Mouse (Mus musculus): ENCODE data around the gene Enkur. TPM values are rescaled to one million over a fixed set of nuclear protein-coding genes. Genes with fewer than 3 reads are reported as not detected.
"Not testable (repeated sequence)": the region's sequence is repeated elsewhere in the genome, so short reads cannot be mapped to it uniquely, and the experiment has no call there.

Gene Enkur
- polyA plus RNA-seq (2012; ENCODE audit: insufficient read depth, insufficient read length, missing spikeins), result not detected in 2 replicates

DNA sequence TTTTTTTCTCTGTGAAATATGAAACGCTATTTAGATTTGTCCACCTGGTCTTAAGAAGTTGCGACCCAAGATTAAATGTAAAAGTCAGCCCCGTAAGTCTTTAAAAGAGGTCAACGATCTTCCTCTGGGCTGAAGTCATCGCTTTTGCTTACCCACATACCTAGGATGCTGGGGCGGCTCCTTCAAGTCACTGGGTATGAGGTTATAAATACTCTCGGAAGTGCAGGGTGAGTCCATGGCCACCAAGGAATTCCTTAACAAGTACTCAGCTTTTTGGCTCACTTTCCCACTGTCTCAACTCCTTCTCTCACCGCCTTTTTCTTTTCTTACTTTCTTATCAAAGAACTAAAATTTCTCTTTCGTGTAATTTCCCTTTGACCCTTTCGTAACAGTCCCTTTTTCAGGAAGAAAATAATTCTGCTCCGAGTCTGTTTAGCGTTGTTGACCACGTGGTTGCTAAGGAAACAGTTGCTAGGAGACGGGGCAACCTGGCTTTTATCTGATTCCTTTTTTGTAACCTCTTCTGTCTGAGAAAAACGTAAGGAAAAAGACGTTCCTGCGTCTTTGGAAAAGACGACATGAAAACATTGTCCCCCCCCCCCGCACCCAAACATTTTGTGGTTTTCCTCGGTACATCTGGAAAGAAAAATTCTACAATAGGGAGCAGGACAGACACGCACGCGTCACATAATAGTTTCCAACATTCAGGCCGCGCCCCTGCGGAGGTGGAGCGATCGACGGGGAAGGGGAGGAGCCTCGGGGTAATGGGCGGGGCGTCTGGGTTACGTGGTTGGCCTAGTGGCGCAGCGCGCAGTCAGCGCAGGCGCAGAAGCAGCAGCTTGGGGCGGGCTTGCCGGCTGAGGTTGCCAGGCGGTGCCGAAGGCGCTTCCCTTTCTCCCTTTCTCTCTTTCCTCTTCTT, at the start of gene Enkur, which contains the start of gene Thnsl1:
TSS of gene Enkur (minus strand) at position 454 of the 919 bp plus-strand sequence.
TSS of gene Thnsl1 (plus strand) at position 813 of the 919 bp plus-strand sequence.
- no peaks in the 10 kb centered on the region for H3K4me1 ChIP-seq (ENCODE audit: control insufficient read depth, insufficient read depth, insufficient read length, low read length)
- H3K27ac ChIP-seq (replicated peaks; ENCODE audit: low read depth, low read length), result peak within 1 kb of the TSS; percentile 48; the same call in 1 of the 2 replicates
- H3K4me3 ChIP-seq (ENCODE audit: insufficient read depth, low read depth, low read length), result peak within 1 kb of the TSS; percentile 96

- Histone ChIP-seq H3K27ac (replicated peaks; ENCODE audit: low read depth, low read length) (no peak overlapping the region), H3K4me1 (ENCODE audit: control insufficient read depth, insufficient read depth, insufficient read length, low read length) (no peaks in the 10 kb centered on the region), H3K4me3 (ENCODE audit: insufficient read depth, low read depth, low read length) (no peak overlapping the region)
These were observed 49.1 kb upstream of the Enkur start for GRCm38 (mm10) chr2:21254308-21254707.

DNA sequence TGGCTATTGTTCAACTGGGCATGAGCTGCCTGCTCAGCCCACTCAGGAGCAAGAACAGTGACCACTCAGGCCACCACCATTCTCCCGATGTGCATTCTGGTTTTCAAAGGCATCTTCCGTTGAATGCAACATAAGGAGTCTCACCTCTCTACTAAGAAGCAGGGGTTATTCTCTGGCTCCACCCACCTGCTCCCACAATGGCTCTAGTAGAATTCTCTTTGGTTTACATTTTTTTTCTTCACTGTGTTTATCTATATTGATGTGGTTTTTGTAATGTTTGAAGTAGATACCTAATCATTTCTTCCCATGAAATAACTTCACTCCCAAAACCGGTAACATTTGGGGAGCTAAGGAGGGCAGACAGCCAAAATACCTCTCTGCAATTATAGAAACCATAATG, 48.5 kb upstream of the Enkur start:
- Histone ChIP-seq H3K4me1 (ENCODE audit: control insufficient read depth, insufficient read depth, insufficient read length, low read length) (no peaks in the 10 kb centered on the region), H3K4me3 (ENCODE audit: insufficient read depth, low read depth, low read length) (no peak overlapping the region), H3K27ac (replicated peaks; ENCODE audit: low read depth, low read length) (no peak overlapping the region)

GRCm38 (mm10) chr2:21245477-21246102, 40.4 kb upstream of the Enkur start:
- Histone ChIP-seq H3K27ac (replicated peaks; ENCODE audit: low read depth, low read length) (no peak overlapping the region), H3K4me3 (ENCODE audit: insufficient read depth, low read depth, low read length) (no peak overlapping the region), H3K4me1 (ENCODE audit: control insufficient read depth, insufficient read depth, insufficient read length, low read length) (no peaks in the 10 kb centered on the region)

GRCm38 (mm10) chr2:21244986-21245385, 39.8 kb upstream of the Enkur start:
- no peak overlapping the region for H3K27ac ChIP-seq (replicated peaks; ENCODE audit: low read depth, low read length)
- no peak overlapping the region for H3K4me3 ChIP-seq (ENCODE audit: insufficient read depth, low read depth, low read length)
- no peaks in the 10 kb centered on the region for H3K4me1 ChIP-seq (ENCODE audit: control insufficient read depth, insufficient read depth, insufficient read length, low read length)

DNA sequence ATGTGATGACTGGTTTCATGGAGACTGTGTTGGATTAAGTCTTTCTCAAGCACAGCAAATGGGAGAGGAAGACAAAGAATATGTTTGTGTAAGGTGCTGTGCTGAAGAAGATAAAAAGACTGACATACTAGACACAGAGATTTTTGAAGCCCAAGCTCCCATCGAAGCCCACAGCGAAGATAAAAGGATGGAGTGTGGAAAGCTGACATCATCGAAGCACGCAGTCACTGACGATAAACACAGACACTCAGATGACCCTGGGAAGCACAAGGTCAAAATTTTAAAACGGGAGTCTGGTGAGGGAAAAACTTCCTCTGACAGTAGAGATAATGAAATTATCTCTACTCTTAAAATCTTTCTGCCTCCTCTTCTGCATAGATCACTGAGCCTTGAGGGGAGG, 38.9 kb upstream of the Enkur start:
- H3K27ac ChIP-seq (replicated peaks; ENCODE audit: low read depth, low read length), result not testable (repeated sequence)

DNA sequence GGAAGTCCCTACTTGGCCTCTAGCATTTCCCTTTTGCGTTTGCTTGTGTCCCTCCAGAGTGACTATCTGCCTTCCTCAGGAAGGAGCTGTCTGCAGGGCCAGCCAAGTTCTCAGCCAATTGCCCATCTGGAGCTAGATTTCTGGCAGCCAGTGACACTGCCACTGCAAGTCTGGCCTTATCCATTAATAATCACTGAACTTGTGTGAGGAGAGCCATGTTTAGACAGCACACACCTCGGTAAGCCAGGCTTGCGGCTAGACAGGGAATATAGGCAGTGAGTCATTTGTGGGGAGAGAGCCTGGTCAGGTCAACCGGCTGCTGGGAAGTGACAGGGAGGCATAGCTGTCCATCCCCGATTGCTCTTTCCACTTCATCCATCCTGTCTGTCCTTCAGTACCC, 31.7 kb upstream of the Enkur start:
- Histone ChIP-seq H3K4me1 (ENCODE audit: control insufficient read depth, insufficient read depth, insufficient read length, low read length) (no peaks in the 10 kb centered on the region), H3K4me3 (ENCODE audit: insufficient read depth, low read depth, low read length) (no peak overlapping the region), H3K27ac (replicated peaks; ENCODE audit: low read depth, low read length) (no peak overlapping the region)

More for the DNA sequence above, 38.9 kb upstream of the Enkur start:
- not testable (repeated sequence) for H3K4me3 ChIP-seq (ENCODE audit: insufficient read depth, low read depth, low read length); H3K4me1 ChIP-seq (ENCODE audit: control insufficient read depth, insufficient read depth, insufficient read length, low read length)

DNA sequence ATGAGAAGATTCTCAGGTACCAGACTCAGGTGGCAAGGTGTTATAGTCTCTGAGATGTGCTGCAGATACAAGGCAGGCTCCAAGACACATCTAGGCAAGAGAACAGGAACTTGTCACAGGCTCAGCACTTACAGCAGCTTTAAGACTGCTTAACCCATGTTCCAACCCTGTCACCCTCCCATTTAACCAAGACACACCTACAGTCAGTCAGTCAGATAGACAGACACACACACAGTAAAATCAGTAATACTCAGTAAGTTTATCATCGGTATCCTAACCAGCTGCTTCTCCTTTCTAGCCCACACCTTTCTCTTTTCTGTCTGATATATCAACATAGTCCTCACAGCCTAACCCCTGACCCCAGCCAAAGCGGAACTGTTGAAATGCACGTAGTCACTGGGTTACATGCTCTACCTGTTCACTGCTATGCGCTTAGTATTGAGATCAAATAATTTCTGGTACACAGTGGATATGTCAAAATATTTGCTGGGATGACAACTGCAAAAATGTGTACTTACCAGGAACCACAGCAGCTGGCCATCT, 30.8 kb upstream of the Enkur start:
- Histone ChIP-seq H3K4me1 (ENCODE audit: control insufficient read depth, insufficient read depth, insufficient read length, low read length) (no peaks in the 10 kb centered on the region), H3K4me3 (ENCODE audit: insufficient read depth, low read depth, low read length) (no peak overlapping the region), H3K27ac (replicated peaks; ENCODE audit: low read depth, low read length) (no peak overlapping the region)

GRCm38 (mm10) chr2:21234871-21235648, 29.9 kb upstream of the Enkur start:
- no peak overlapping the region for H3K4me3 ChIP-seq (ENCODE audit: insufficient read depth, low read depth, low read length)
- no peaks in the 10 kb centered on the region for H3K4me1 ChIP-seq (ENCODE audit: control insufficient read depth, insufficient read depth, insufficient read length, low read length)
- H3K27ac ChIP-seq (replicated peaks; ENCODE audit: low read depth, low read length), result no peak overlapping the region

GRCm38 (mm10) chr2:21231147-21231546, 26.0 kb upstream of the Enkur start:
- H3K4me3 ChIP-seq (ENCODE audit: insufficient read depth, low read depth, low read length), result no peak overlapping the region
- no peak overlapping the region for H3K27ac ChIP-seq (replicated peaks; ENCODE audit: low read depth, low read length)
- H3K4me1 ChIP-seq (ENCODE audit: control insufficient read depth, insufficient read depth, insufficient read length, low read length), result no peaks in the 10 kb centered on the region

GRCm38 (mm10) chr2:21230276-21230675, 25.1 kb upstream of the Enkur start:
- no peaks in the 10 kb centered on the region for H3K4me1 ChIP-seq (ENCODE audit: control insufficient read depth, insufficient read depth, insufficient read length, low read length)
- H3K4me3 ChIP-seq (ENCODE audit: insufficient read depth, low read depth, low read length), result no peak overlapping the region
- H3K27ac ChIP-seq (replicated peaks; ENCODE audit: low read depth, low read length), result no peak overlapping the region

- H3K4me1 ChIP-seq (ENCODE audit: control insufficient read depth, insufficient read depth, insufficient read length, low read length), result no peaks in the 10 kb centered on the region
- no peak overlapping the region for H3K27ac ChIP-seq (replicated peaks; ENCODE audit: low read depth, low read length)
- H3K4me3 ChIP-seq (ENCODE audit: insufficient read depth, low read depth, low read length), result no peak overlapping the region
These were observed 17.6 kb upstream of the Enkur start for GRCm38 (mm10) chr2:21222453-21223384.

DNA sequence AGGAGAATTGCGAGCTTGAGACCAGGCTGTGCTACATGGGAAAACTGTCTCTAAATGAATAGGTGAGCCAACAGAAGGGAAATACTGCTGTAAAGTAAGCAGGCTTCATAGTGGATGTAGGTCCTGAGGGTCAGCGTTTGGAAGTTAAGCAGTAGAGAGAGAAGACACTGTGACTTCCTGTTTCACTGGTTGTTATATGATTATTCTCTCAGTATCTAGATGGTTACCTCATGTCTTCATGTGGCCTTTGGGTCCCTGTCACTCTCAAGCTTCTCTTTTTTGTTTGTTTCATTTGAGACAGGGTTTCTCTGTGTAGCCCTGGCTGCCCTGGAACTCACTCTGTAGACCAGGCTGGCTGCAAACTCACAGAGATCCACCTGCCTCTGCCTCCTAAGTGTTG, 10.1 kb upstream of the Enkur start:
- Histone ChIP-seq H3K4me3 (ENCODE audit: insufficient read depth, low read depth, low read length) (no peak overlapping the region), H3K27ac (replicated peaks; ENCODE audit: low read depth, low read length) (no peak overlapping the region)

GRCm38 (mm10) chr2:21214322-21214721, 9.2 kb upstream of the Enkur start:
- H3K4me1 ChIP-seq (ENCODE audit: control insufficient read depth, insufficient read depth, insufficient read length, low read length), result no peaks in the 10 kb centered on the region
- no peak overlapping the region for H3K4me3 ChIP-seq (ENCODE audit: insufficient read depth, low read depth, low read length)
- no peak overlapping the region for H3K27ac ChIP-seq (replicated peaks; ENCODE audit: low read depth, low read length)

More for the DNA sequence above, 10.1 kb upstream of the Enkur start:
- H3K4me1 ChIP-seq (ENCODE audit: control insufficient read depth, insufficient read depth, insufficient read length, low read length), result no peaks in the 10 kb centered on the region

Data from brown adipose tissue, adult 24 weeks (tissue).